ENCODE assay signal across 8 mouse cellular contexts in the genomic region with DNA sequence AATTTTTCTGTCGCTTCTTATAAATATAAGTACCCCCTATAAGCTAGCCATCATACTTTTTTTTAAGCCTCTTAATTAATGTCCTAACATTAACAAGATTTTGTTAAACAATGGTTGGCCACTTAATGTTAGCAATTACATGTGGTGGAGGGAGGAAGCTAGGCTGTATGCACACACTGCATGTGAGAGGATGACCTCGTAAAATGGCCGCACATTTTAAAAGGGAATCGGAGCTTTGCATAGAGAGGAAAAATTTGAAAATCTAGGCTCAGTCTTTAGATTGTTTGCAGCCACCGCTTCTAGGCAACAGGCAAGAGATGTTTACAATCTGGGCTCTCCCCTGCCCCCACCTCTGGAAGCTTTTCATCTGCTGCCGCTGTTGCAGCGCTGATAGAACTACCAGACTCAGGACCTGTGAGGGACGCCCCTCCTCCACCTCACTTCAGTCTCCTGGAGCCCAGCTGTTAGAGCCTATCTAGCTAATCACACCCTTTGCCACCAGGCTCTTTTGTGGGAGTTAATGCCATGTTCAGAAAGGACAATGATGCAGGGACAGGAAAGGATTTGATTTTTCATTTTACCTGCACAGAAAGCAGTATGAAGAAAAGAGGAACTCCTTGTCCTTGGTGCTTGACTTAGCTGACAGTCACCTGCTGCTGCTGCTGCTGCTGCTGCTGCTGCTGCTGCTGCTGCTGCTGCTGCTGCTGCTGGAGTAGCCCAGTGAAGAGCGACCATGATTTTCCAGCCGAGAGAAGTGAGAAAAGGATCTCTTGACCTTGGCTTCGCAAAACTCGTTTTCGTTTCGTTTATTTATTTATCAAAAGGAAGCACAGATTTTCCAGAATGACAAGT.
DNase-seq lines count a peak whose midpoint lies in the region; ATAC-seq and TF ChIP-seq lines count a peak whose summit lies in the region.

No protein-coding gene starts in this region.

- no peaks in the 10 kb centered on the region for H3K36me3 ChIP-seq in intestine, postnatal 0 days (ENCODE audit: control insufficient read depth, insufficient read depth)
- no peaks in the 10 kb centered on the region for H3K36me3 ChIP-seq in liver, embryonic 13.5 days
- H3K36me3 ChIP-seq in neural tube, embryonic 15.5 days, result no peaks in the 10 kb centered on the region

- ATAC-seq in intestine, postnatal 0 days, result no peak
- peak; percentile 57; the same call in 1 of the 2 replicates for ATAC-seq in liver, embryonic 13.5 days (ENCODE audit: low read depth)
- peak; percentile 96 for ATAC-seq in neural tube, embryonic 15.5 days (ENCODE audit: low FRiP score)

- H3K9ac ChIP-seq in intestine, postnatal 0 days (ENCODE audit: low read depth, low read length), result no peak overlapping the region
- no peak overlapping the region for H3K9ac ChIP-seq in liver, embryonic 13.5 days
- peak overlapping the region; percentile 32 for H3K9ac ChIP-seq in neural tube, embryonic 15.5 days (replicated peaks)

- H3K4me2 ChIP-seq in intestine, postnatal 0 days (replicated peaks; ENCODE audit: low read depth), result peak overlapping the region; percentile 56
- peak overlapping the region; percentile 37 for H3K4me2 ChIP-seq in liver, embryonic 13.5 days
- H3K4me2 ChIP-seq in neural tube, embryonic 15.5 days, result peak overlapping the region; percentile 55

- TF ChIP-seq POLR2A in brain, embryonic 14.5 days (IDR thresholded peaks at IDR 0.05; ENCODE audit: borderline replicate concordance, extremely low read depth, insufficient read depth, insufficient read length, poor library complexity, severe bottlenecking), result no peak

- DNase-seq in R1 (ENCODE audit: low read depth, low spot score), result peak; percentile 22
- DNase-seq in brain, embryonic 14.5 days (ENCODE audit: low read depth), result peak; percentile 93
- DNase-seq in frontal cortex, postnatal 25 days (ENCODE audit: low spot score in 2 of 2), result peak; percentile 23 to 39
- no peak for DNase-seq in liver, embryonic 13.5 days
- no peak for DNase-seq in urinary bladder, postnatal 36 days (ENCODE audit: low spot score in 2 of 2)
- DNase-seq in thymus, adult 18-20 months, result no peak

- no peak overlapping the region for H3K27ac ChIP-seq in intestine, postnatal 0 days (ENCODE audit: low read depth, low read length)
- H3K27ac ChIP-seq in liver, embryonic 13.5 days, result no peak overlapping the region
- H3K27ac ChIP-seq in neural tube, embryonic 15.5 days (replicated peaks), result peak overlapping the region; percentile 79

- H3K9me3 ChIP-seq in intestine, postnatal 0 days (ENCODE audit: control insufficient read depth), result no peaks in the 10 kb centered on the region
- H3K9me3 ChIP-seq in liver, embryonic 13.5 days (replicated peaks), result no peaks in the 10 kb centered on the region
- no peaks in the 10 kb centered on the region for H3K9me3 ChIP-seq in neural tube, embryonic 15.5 days (replicated peaks)

- peaks cover 6% of the 10 kb centered on the region; the same call in 1 of the 2 replicates for H3K4me1 ChIP-seq in intestine, postnatal 0 days (replicated peaks; ENCODE audit: control insufficient read depth, insufficient read depth, low read length)
- H3K4me1 ChIP-seq in liver, embryonic 13.5 days (replicated peaks), result no peaks in the 10 kb centered on the region; the same call in 1 of the 2 replicates
- H3K4me1 ChIP-seq in neural tube, embryonic 15.5 days, result peaks cover 21% of the 10 kb centered on the region

- peak overlapping the region; percentile 14; the same call in 1 of the 2 replicates for H3K4me3 ChIP-seq in intestine, postnatal 0 days (ENCODE audit: low read depth, low read length)
- peak overlapping the region; percentile 8; the same call in 1 of the 2 replicates for H3K4me3 ChIP-seq in liver, embryonic 13.5 days (replicated peaks)
- H3K4me3 ChIP-seq in neural tube, embryonic 15.5 days (replicated peaks), result peak overlapping the region; percentile 34

- 18% methylated on average over 14 of the region's 14 CpGs for WGBS in intestine, postnatal 0 days
- WGBS in liver, embryonic 13.5 days (ENCODE audit: insufficient replicate concordance), result 21% methylated on average over 14 of the region's 14 CpGs
- WGBS in neural tube, embryonic 15.5 days, result 13% methylated on average over 14 of the region's 14 CpGs

- H3K27me3 ChIP-seq in intestine, postnatal 0 days (replicated peaks; ENCODE audit: control insufficient read depth, insufficient read depth, low read length), result no peaks in the 10 kb centered on the region
- H3K27me3 ChIP-seq in liver, embryonic 13.5 days, result no peaks in the 10 kb centered on the region
- H3K27me3 ChIP-seq in neural tube, embryonic 15.5 days (replicated peaks), result no peaks in the 10 kb centered on the region

- no peak for TF ChIP-seq CTCF in brain, embryonic 14.5 days (IDR thresholded peaks at IDR 0.05; ENCODE audit: borderline replicate concordance, extremely low read depth, insufficient read depth, insufficient read length)
- no peak for TF ChIP-seq CTCF in intestine, postnatal 0 days (IDR thresholded peaks at IDR 0.05; ENCODE audit: low read depth)

Comparison
In these comparisons a context has a peak if more than half of its experiments do, and no peak if none do; other contexts are left out.
1. DNase-seq: peak in R1 (single experiment), brain, embryonic 14.5 days (single experiment) and frontal cortex, postnatal 25 days (2 of 2); none in liver, embryonic 13.5 days (single experiment), urinary bladder, postnatal 36 days (0 of 2) and thymus, adult 18-20 months (0 of 2).
2. Peak in every context shown above with its lines, with median percentiles within 50 percentile points of each other: H3K4me2 ChIP-seq and H3K4me3 ChIP-seq.